Mouse (Mus musculus): Measurements from ENCODE around the gene Dbr1.

Gene Dbr1

GRCm38 (mm10) chr9:99620196-99620595 is 44.6 kb downstream of the Dbr1 start:
- no peak for DNase-seq (ENCODE audit: extremely low spot score)

GRCm38 (mm10) chr9:99622034-99622433 is 46.4 kb downstream of the Dbr1 start:
- no peak for DNase-seq (ENCODE audit: extremely low spot score)

- no peak for DNase-seq (ENCODE audit: extremely low spot score)
These were observed 47.4 kb downstream of the Dbr1 start for GRCm38 (mm10) chr9:99622966-99623365.

- no peak for DNase-seq (ENCODE audit: extremely low spot score)
These were observed 48.5 kb downstream of the Dbr1 start for GRCm38 (mm10) chr9:99624117-99624516.

GRCm38 (mm10) chr9:99628581-99628980 is 53.0 kb downstream of the Dbr1 start:
- DNase-seq (ENCODE audit: extremely low spot score), result no peak

GRCm38 (mm10) chr9:99629281-99630011 is 53.8 kb downstream of the Dbr1 start, which contains the start of gene Dzip1l:
Gene Dzip1l, plus strand, starts transcription at chr9:99629496.
- peak; percentile 87 for DNase-seq (ENCODE audit: extremely low spot score)

- DNase-seq (ENCODE audit: extremely low spot score), result no peak
These were observed 54.5 kb downstream of the Dbr1 start for GRCm38 (mm10) chr9:99630071-99630470.

GRCm38 (mm10) chr9:99630528-99631125 is 55.0 kb downstream of the Dbr1 start:
- DNase-seq (ENCODE audit: extremely low spot score), result peak; percentile 14

- peak; percentile 22 for DNase-seq (ENCODE audit: extremely low spot score)
These were observed 56.2 kb downstream of the Dbr1 start for GRCm38 (mm10) chr9:99631781-99632180.

- DNase-seq (ENCODE audit: extremely low spot score), result peak; percentile 15
These were observed 56.7 kb downstream of the Dbr1 start for GRCm38 (mm10) chr9:99632264-99632663.
